Mouse (Mus musculus): ENCODE results near the gene Zcwpw1.

DNA sequence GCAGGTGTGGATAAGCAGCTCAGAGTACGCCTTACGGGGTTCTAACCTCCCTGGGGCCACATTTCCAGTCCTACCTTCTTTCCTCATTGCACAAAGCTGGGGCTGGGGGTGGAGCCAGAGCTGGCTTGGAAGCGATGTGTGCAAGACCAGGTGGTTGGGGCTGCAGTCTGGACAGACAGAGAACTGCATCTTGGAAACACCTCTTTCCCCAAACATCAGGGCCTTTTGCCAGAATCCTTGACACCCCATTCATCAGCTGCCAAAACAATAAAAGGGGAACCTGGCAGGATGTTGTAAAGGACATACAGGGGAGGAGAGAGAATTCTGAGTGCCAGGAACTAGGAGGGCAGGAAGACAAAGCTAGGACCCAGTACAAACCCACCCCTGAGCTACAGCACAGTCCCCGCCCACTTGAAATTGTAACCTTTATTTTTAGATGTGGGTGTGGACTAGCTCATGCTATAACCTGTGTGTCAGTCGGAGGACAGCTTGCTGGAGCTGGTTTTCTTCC, 11.1 kb upstream of the Zcwpw1 start:
- TF ChIP-seq POLR2A (IDR thresholded peaks at IDR 0.05; ENCODE audit: low read depth, low read length) (no peak), CTCF (IDR thresholded peaks at IDR 0.05; ENCODE audit: borderline replicate concordance, insufficient read depth, low read length) (no peak)

Data from embryonic fibroblast, embryonic 13.5 days (primary cell).